Mouse (Mus musculus): ENCODE measurements around the gene Znrf4.

DNA sequence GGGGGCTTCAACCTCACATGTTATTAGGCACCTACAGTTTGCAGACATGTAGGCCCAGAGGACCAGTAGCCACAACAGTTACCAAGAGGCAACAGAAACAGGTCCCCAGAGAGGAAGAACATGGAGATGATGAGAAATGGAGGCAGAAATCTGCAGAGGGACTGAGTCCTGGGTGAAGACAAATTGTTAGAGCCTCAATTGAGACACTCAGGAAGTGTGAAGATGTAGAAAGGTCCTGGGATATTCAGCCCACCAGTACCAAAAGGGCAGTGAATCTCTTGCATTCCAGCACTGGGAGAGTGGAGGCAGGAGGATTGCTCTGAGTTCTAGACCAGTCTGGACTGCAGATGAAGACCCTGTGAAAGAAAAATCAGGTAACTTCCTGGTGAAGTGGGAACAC lies 2.1 kb upstream of the Znrf4 start:
- TF ChIP-seq CTCF (IDR thresholded peaks at IDR 0.05; ENCODE audit: low read depth, low read length), result no peak
- TF ChIP-seq POLR2A (IDR thresholded peaks at IDR 0.05; ENCODE audit: extremely low read depth, insufficient read depth, low read length), result no peak
